Mouse (Mus musculus) megakaryocyte, embryonic 14.5 days (primary cell): Measurements from ENCODE around the gene Tmem216. TPM values are rescaled to one million over a fixed set of nuclear protein-coding genes. Genes with fewer than 3 reads are reported as not detected.

ENCODE experiments used
- H3K27me3 ChIP-seq: replicated peaks from 2 replicates; pipeline ENCODE3; 2012; ENCODE audit warnings: inconsistent platforms
- H3K36me3 ChIP-seq: replicated peaks from 2 replicates; pipeline ENCODE3; 2012; ENCODE audit warnings: low read length, inconsistent platforms, mixed read lengths
- H3K4me1 ChIP-seq: 2 replicates; pipeline ENCODE4 v1.6.1; 2012; ENCODE audit warnings: inconsistent platforms
- H3K4me3 ChIP-seq: replicated peaks from 2 replicates; pipeline ENCODE3; 2012; ENCODE audit warnings: moderate library complexity, mild to moderate bottlenecking, inconsistent platforms
- H3K9me3 ChIP-seq: 2 replicates; pipeline ENCODE4 v1.6.1; 2012; ENCODE audit warnings: inconsistent platforms
- FLI1 ChIP-seq: IDR thresholded peaks from 2 replicates; pipeline ENCODE4 v1.6.1; 2012; ENCODE audit warnings: low read length, inconsistent platforms, mixed read lengths
- GATA1 ChIP-seq: IDR thresholded peaks from 3 replicates; pipeline ENCODE4 v1.6.1; 2012; ENCODE audit warnings: mixed read lengths, low read length, inconsistent platforms, borderline replicate concordance
- polyA plus RNA-seq: library from polyadenylated mRNA; stranded (reverse); fragments of >175 nt; gene quantifications from 2 replicates; pipeline ENCODE4 v1.2.3, GENCODE M21; 2012; ENCODE audit warnings: low replicate concordance; ENCODE audit not compliant: insufficient read depth

Gene Tmem216
- polyA plus RNA-seq, 1 experiment: 0.85 TPM

DNA sequence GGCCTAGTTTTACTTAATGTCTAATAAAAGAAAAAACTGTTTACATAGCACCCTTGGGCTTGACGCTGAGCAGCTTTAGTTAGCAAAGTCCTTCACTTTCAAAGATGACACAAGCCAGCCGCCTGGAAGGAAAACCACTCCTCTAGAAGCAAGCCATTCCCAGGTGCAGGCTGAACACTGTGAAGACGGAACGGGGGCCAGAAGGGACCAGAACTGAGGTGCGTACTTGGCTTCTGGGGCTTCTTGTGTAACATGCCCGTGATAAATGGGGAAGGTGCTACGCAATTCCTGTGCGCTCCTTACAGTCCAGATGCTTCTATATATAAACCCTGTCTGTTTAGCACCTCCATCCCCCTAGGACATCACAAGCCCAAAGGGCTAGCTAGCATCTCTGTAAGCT is 55.5 kb downstream of the Tmem216 start:
- Histone ChIP-seq H3K4me3 (no peak overlapping the region), H3K27me3 (no peaks in the 10 kb centered on the region), H3K9me3 (no peaks in the 10 kb centered on the region), H3K36me3 (peaks cover 93% of the 10 kb centered on the region), H3K4me1 (peaks cover 49% of the 10 kb centered on the region)
- TF ChIP-seq GATA1 (no peak), FLI1 (no peak)

DNA sequence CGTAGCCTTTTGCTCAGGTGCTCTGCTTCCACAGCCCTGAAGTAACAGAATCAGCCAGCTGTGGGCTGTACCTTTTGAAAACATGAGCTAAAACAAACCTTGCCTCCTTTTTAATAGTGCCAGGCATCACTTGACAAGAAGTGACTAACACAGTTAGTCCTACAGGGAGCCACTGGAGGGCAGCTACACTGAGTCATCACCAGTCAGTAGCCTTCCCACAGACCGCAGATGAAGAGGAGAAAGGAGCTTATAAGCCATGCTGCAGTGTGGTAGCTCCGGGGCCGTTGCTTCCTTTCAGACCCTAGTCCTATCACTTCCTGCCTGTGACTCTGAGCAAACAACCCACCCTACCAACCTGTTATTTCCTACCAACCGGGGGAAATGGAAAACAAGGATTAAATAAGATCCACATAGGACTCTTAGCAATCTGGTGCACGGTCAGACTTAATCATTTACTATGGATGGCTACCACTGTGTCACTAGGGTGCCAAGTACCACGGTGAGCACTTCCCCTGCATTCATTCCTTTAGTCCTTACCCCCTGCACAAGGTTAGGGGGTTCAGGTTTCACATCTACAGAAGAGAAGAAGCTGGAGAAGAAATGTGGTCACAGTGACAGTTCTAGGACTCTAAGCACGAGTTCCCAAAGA is 58.4 kb downstream of the Tmem216 start:
- H3K36me3 ChIP-seq: peaks cover 92% of the 10 kb centered on the region
- peaks cover under 1% of the 10 kb centered on the region for H3K27me3 ChIP-seq
- peaks cover 51% of the 10 kb centered on the region for H3K4me1 ChIP-seq
- peak overlapping the region; percentile 60 for H3K4me3 ChIP-seq
- H3K9me3 ChIP-seq: no peaks in the 10 kb centered on the region
- TF ChIP-seq FLI1: no peak

DNA sequence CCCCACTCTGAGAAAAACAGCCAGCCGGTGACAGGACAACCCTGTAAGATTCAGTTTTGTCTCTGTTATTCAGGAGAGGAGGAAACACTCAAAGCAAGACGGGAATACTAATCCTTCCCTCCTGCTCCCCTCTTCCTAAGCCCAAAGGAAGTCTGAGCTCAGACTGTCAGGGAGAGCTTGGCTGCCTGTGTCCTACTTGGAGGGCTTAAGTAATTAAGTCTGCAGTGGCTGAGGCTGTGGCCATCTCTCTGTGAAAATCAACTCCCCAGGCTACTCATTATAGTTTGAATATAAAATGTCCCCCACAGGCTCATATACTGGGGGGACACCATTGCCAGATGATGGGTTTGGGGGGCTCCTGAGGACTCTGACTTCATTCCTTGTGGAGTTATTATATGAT is 59.1 kb downstream of the Tmem216 start:
- Histone ChIP-seq H3K36me3 (peaks cover 86% of the 10 kb centered on the region), H3K4me1 (peaks cover 53% of the 10 kb centered on the region), H3K4me3 (no peak overlapping the region), H3K27me3 (peaks cover 6% of the 10 kb centered on the region), H3K9me3 (no peaks in the 10 kb centered on the region)
- TF ChIP-seq GATA1: no peak
- no peak for TF ChIP-seq FLI1

DNA sequence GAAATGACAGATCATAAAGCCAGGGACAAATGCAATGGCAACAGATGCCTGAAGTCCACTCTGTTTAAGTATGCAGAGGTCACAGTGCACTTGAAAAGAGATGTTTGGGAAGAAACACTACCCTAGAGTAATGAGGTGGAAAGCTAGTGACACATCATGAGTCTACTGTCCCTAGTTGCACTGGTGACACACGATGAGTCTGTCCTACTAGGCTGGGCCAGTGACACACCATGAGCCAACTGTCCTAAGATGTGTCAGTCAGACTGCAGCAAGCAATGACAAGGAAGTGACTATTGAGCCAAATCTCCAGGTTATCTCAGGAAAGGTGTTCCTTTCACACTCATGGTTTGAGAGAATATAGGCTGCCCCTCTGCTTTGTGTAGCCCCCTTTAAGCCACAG is 60.4 kb downstream of the Tmem216 start:
- Histone ChIP-seq H3K4me3 (peak overlapping the region; percentile 1), H3K27me3 (peaks cover 13% of the 10 kb centered on the region), H3K4me1 (peaks cover 59% of the 10 kb centered on the region), H3K9me3 (no peaks in the 10 kb centered on the region), H3K36me3 (peaks cover 73% of the 10 kb centered on the region)
- TF ChIP-seq GATA1 (no peak), FLI1 (no peak)

DNA sequence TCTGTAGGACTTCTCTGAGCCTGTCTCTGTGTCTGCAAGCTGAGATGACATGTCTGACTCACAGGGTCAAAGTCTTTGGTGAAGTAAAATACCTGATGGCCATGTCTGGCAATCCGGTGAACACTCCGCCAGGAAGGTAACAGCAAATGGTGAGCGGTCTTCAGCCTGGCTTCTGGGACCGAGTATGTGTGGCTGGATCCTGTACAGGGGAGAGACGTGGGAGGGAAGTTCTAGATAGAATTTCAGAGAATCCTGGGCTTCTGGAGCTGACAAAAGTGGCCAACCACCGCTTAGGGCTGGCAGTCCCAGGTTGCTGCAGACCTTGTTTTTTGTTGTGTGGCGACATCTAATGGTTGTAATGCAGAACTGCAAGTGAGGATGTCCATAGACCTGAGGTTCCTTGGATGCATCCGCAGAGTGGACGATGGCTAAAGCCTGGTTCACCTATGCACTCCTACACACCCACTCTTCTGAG is 69.7 kb downstream of the Tmem216 start:
- H3K4me1 ChIP-seq: peaks cover 12% of the 10 kb centered on the region
- 0 out of 2 replicates have a peak, but pooled peaks cover 4% of the 10 kb centered on the region for H3K9me3 ChIP-seq
- H3K27me3 ChIP-seq: peaks cover 61% of the 10 kb centered on the region
- H3K36me3 ChIP-seq: no peaks in the 10 kb centered on the region
- no peak overlapping the region for H3K4me3 ChIP-seq
- TF ChIP-seq GATA1: no peak
- no peak for TF ChIP-seq FLI1

Other genes starting within 250 kb of the Tmem216 start
- gene Syt7, start 167.1 kb downstream of the Tmem216 start, polyA plus RNA-seq: not detected in 2 replicates
- gene Lrrc10b, start 98.8 kb downstream of the Tmem216 start, polyA plus RNA-seq: 0.12 TPM in 1 of 2 replicates, not detected in the other
- gene Ppp1r32, start 73.3 kb downstream of the Tmem216 start, polyA plus RNA-seq: 2.2 and 23.1 TPM in 2 replicates
- gene Cpsf7, start 31.0 kb downstream of the Tmem216 start, polyA plus RNA-seq: 6.9 and 11.1 TPM in 2 replicates
- 1.5 and 8.7 TPM in 2 replicates for gene Sdhaf2, start 30.1 kb downstream of the Tmem216 start, polyA plus RNA-seq
- 19.0 and 19.6 TPM in 2 replicates for gene Cyb561a3, start 20.9 kb upstream of the Tmem216 start, polyA plus RNA-seq
- gene Tmem138, start 21.1 kb upstream of the Tmem216 start, polyA plus RNA-seq: 2.5 and 5.2 TPM in 2 replicates
- gene Ddb1, start 49.1 kb upstream of the Tmem216 start, polyA plus RNA-seq: 9.8 and 16.8 TPM in 2 replicates
- 3.5 and 7.3 TPM in 2 replicates for gene Tkfc, start 49.4 kb upstream of the Tmem216 start, polyA plus RNA-seq
- gene Vwce, start 78.0 kb upstream of the Tmem216 start, polyA plus RNA-seq: 0.46 TPM in 1 of 2 replicates, not detected in the other
- gene Pga5, start 121.8 kb upstream of the Tmem216 start, polyA plus RNA-seq: not detected in 2 replicates
- gene Vps37c, start 132.5 kb upstream of the Tmem216 start, polyA plus RNA-seq: 60.2 and 90.5 TPM in 2 replicates
- gene Cd5, start 182.8 kb upstream of the Tmem216 start, polyA plus RNA-seq: not detected in 2 replicates